ENCODE assay signal across 12 mouse cellular contexts in genomic region chr11:105352152-105352551, GRCm38 (mm10). TPM values are rescaled to one million over a fixed set of nuclear protein-coding genes. Genes with fewer than 3 reads are reported as not detected.
A peak's percentile ranks its signal among the peaks of the same experiment; 100 is the strongest.
DNase-seq lines count a peak whose midpoint lies in the region; ATAC-seq and TF ChIP-seq lines count a peak whose summit lies in the region.
"Had no signal": no experiment of that assay in that cellular context is flagged by ENCODE, and none has a peak within 500 bp of the region (broad histone marks: within the 10 kb centered on the region; RNA-seq: fewer than 3 reads in every experiment).

No protein-coding gene starts in this region.

- H3K27me3 ChIP-seq in heart, embryonic 10.5 days (ENCODE audit: insufficient read depth, poor library complexity, severe bottlenecking): no peaks in the 10 kb centered on the region
- no peaks in the 10 kb centered on the region for H3K27me3 ChIP-seq in kidney, embryonic 15.5 days
- no peaks in the 10 kb centered on the region for H3K27me3 ChIP-seq in stomach, embryonic 14.5 days (ENCODE audit: control insufficient read depth, insufficient read depth, low read length)
- no peaks in the 10 kb centered on the region for H3K27me3 ChIP-seq in hindbrain, embryonic 14.5 days (ENCODE audit: control insufficient read depth, insufficient read depth, low read length)
- H3K27me3 ChIP-seq: embryonic facial prominence, embryonic 13.5 days; forebrain, embryonic 12.5 days had no signal

- peaks cover 59% of the 10 kb centered on the region for H3K4me1 ChIP-seq in heart, embryonic 10.5 days
- peaks cover 32% of the 10 kb centered on the region for H3K4me1 ChIP-seq in kidney, embryonic 15.5 days
- peaks cover 10% of the 10 kb centered on the region for H3K4me1 ChIP-seq in lung, adult 2 months (ENCODE audit: control insufficient read depth, insufficient read depth, low read length)
- H3K4me1 ChIP-seq in stomach, embryonic 14.5 days (ENCODE audit: control insufficient read depth, insufficient read depth, low read length): peaks cover 29% of the 10 kb centered on the region
- H3K4me1 ChIP-seq in hindbrain, embryonic 14.5 days (replicated peaks; ENCODE audit: control insufficient read depth, insufficient read depth, low read length): no peaks in the 10 kb centered on the region

- DNase-seq in heart, embryonic 10.5 days (ENCODE audit: low spot score): no peak
- DNase-seq in heart, adult 9 months (ENCODE audit: low spot score in 2 of 2): no peak
- DNase-seq in lung, adult 2 months: peak; percentile 67
- no peak for DNase-seq in adrenal gland, postnatal 4 days (ENCODE audit: low spot score in 2 of 2)
- no peak for DNase-seq in layer of hippocampus, adult 9-10 months (ENCODE audit: low spot score)
- DNase-seq in hindbrain, embryonic 14.5 days (ENCODE audit: low spot score): no peak
- DNase-seq: right cerebral cortex, postnatal 25 days had no signal

- no peak for TF ChIP-seq CTCF in lung, adult 2 months (IDR thresholded peaks at IDR 0.05; ENCODE audit: insufficient read depth, low read length)

- H3K4me2 ChIP-seq in kidney, embryonic 15.5 days: no peak overlapping the region
- no peak overlapping the region for H3K4me2 ChIP-seq in stomach, embryonic 14.5 days (replicated peaks; ENCODE audit: low read depth, low read length)
- H3K4me2 ChIP-seq in hindbrain, embryonic 14.5 days (replicated peaks): no peak overlapping the region
- H3K4me2 ChIP-seq: embryonic facial prominence, embryonic 13.5 days; forebrain, embryonic 12.5 days had no signal

- WGBS in heart, embryonic 10.5 days: 64% methylated on average over 8 of the region's 8 CpGs
- 58% methylated on average over 8 of the region's 8 CpGs for WGBS in kidney, embryonic 15.5 days
- 52% methylated on average over 8 of the region's 8 CpGs for WGBS in lung, adult 2 months
- 54% methylated on average over 8 of the region's 8 CpGs for WGBS in stomach, embryonic 14.5 days
- WGBS in hindbrain, embryonic 14.5 days: 54% methylated on average over 8 of the region's 8 CpGs

- peak overlapping the region; percentile 73; the same call in 1 of the 2 replicates for H3K27ac ChIP-seq in heart, embryonic 10.5 days
- peak overlapping the region; percentile 60 for H3K27ac ChIP-seq in kidney, embryonic 15.5 days
- peak overlapping the region; percentile 10; the same call in 1 of the 2 replicates for H3K27ac ChIP-seq in stomach, embryonic 14.5 days (ENCODE audit: low read length)
- no peak overlapping the region for H3K27ac ChIP-seq in hindbrain, embryonic 14.5 days
- H3K27ac ChIP-seq: embryonic facial prominence, embryonic 13.5 days; forebrain, embryonic 12.5 days had no signal

- peaks cover 32% of the 10 kb centered on the region for H3K36me3 ChIP-seq in heart, embryonic 10.5 days
- H3K36me3 ChIP-seq in kidney, embryonic 15.5 days: peaks cover 26% of the 10 kb centered on the region
- peaks cover 8% of the 10 kb centered on the region for H3K36me3 ChIP-seq in stomach, embryonic 14.5 days (ENCODE audit: control insufficient read depth, insufficient read depth, low read length)
- no peaks in the 10 kb centered on the region for H3K36me3 ChIP-seq in hindbrain, embryonic 14.5 days (replicated peaks; ENCODE audit: control insufficient read depth, insufficient read depth)

- ATAC-seq in kidney, embryonic 15.5 days (replicated peaks; ENCODE audit: low FRiP score): peak; percentile 63
- peak; percentile 56 for ATAC-seq in stomach, embryonic 14.5 days (ENCODE audit: insufficient number of reproducible peaks, insufficient read depth, low FRiP score, low read depth)
- no peak for ATAC-seq in hindbrain, embryonic 14.5 days (ENCODE audit: low FRiP score)

- TF ChIP-seq POLR2A in lung, adult 2 months (IDR thresholded peaks at IDR 0.05; ENCODE audit: borderline replicate concordance, extremely low read depth, low read depth, low read length): no peak

- no peak overlapping the region for H3K9ac ChIP-seq in kidney, embryonic 15.5 days
- H3K9ac ChIP-seq in stomach, embryonic 14.5 days (replicated peaks; ENCODE audit: low read depth, low read length): no peak overlapping the region
- H3K9ac ChIP-seq in hindbrain, embryonic 14.5 days: no peak overlapping the region
- H3K9ac ChIP-seq: forebrain, embryonic 12.5 days had no signal

- H3K4me3 ChIP-seq in heart, embryonic 10.5 days: no peak overlapping the region
- no peak overlapping the region for H3K4me3 ChIP-seq in kidney, embryonic 15.5 days (replicated peaks)
- H3K4me3 ChIP-seq in lung, adult 2 months (replicated peaks; ENCODE audit: extremely low read depth, low read depth, low read length): no peak overlapping the region
- H3K4me3 ChIP-seq in stomach, embryonic 14.5 days (ENCODE audit: low read depth, low read length): no peak overlapping the region
- H3K4me3 ChIP-seq in hindbrain, embryonic 14.5 days (replicated peaks; ENCODE audit: low read length): no peak overlapping the region
- H3K4me3 ChIP-seq: embryonic facial prominence, embryonic 13.5 days; forebrain, embryonic 12.5 days; megakaryocyte, embryonic 14.5 days had no signal

- H3K9me3 ChIP-seq in heart, embryonic 10.5 days: no peaks in the 10 kb centered on the region
- no peaks in the 10 kb centered on the region for H3K9me3 ChIP-seq in kidney, embryonic 15.5 days (replicated peaks)
- no peaks in the 10 kb centered on the region for H3K9me3 ChIP-seq in stomach, embryonic 14.5 days (ENCODE audit: control insufficient read depth, low read depth, low read length)
- H3K9me3 ChIP-seq in hindbrain, embryonic 14.5 days (ENCODE audit: control insufficient read depth, low read length): no peaks in the 10 kb centered on the region
- H3K9me3 ChIP-seq: embryonic facial prominence, embryonic 13.5 days; forebrain, embryonic 12.5 days; megakaryocyte, embryonic 14.5 days had no signal

RNA-seq across cellular contexts. Expression of gene Mrc2, which starts 59.7 kb away (rescaled TPM):
- 10.0 and 14.3 TPM in 2 replicates for polyA plus RNA-seq in heart, embryonic 10.5 days (2016; fragmentation: Nextera tagmentation; extraction: Ambion mirVana)
- polyA plus RNA-seq in kidney, embryonic 15.5 days (2015; fragmentation: Nextera tagmentation; extraction: Ambion mirVana): 19.1 and 21.3 TPM in 2 replicates
- polyA plus RNA-seq in lung, adult 2 months (2012; rRNA removed): 77.0 and 91.8 TPM in 2 replicates
- polyA plus RNA-seq in stomach, embryonic 14.5 days (2014; fragmentation: Nextera tagmentation; extraction: Ambion mirVana): 10.4 and 12.3 TPM in 2 replicates
- 10 to 100 TPM; 43.5 to 49.5 TPM for total RNA-seq in adrenal gland, postnatal 4 days (2021)
- 3.4 and 3.7 TPM in 2 replicates for polyA plus RNA-seq in hindbrain, embryonic 14.5 days (2014; fragmentation: Nextera tagmentation; extraction: Ambion mirVana)
